ENCODE assay signal across 10 mouse cellular contexts in the genomic region with DNA sequence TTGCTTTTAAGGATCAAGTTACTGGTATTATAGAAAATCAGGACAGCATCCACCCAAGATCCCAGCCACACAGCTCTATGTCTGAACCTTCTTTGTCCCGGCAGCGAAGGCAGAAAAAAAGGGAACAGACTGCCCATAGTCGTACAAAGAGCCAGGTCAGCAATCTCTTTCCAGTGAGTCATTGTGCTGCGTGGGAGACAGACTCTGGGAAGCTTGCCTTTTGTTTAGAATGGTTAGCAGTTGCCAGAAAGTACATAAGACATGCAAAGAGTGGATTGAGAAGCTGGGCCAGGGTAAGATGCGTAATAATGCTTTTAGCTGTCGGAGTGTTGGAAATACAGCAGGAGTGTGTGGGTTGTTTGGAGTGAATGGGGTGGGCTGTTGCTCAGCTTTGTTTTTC. TPM values are rescaled to one million over a fixed set of nuclear protein-coding genes. Genes with fewer than 3 reads are reported as not detected.
DNase-seq lines count a peak whose midpoint lies in the region; ATAC-seq and TF ChIP-seq lines count a peak whose summit lies in the region.
"Had no signal": no experiment of that assay in that cellular context is flagged by ENCODE, and none has a peak within 500 bp of the region (broad histone marks: within the 10 kb centered on the region; RNA-seq: fewer than 3 reads in every experiment).

No protein-coding gene starts in this region.

- H3K27ac ChIP-seq in kidney, embryonic 14.5 days (ENCODE audit: low read depth, low read length) = no peak overlapping the region
- no peak overlapping the region for H3K27ac ChIP-seq in heart, postnatal 0 days (ENCODE audit: low read depth)
- H3K27ac ChIP-seq in neural tube, embryonic 14.5 days (ENCODE audit: low read depth, low read length) = peak overlapping the region; percentile 41

- DNase-seq in kidney, adult 11 months = peak; percentile 19
- DNase-seq in adrenal gland, postnatal 36 days = peak; percentile 32 to 60
- DNase-seq in heart, postnatal 0 days (ENCODE audit: low spot score) = peak; percentile 71
- DNase-seq in layer of hippocampus, postnatal 10 days (ENCODE audit: low spot score in 2 of 2) = peak; percentile 11 to 21

- no peaks in the 10 kb centered on the region for H3K9me3 ChIP-seq in kidney, embryonic 14.5 days (ENCODE audit: control insufficient read depth, low read length)
- H3K9me3 ChIP-seq in heart, postnatal 0 days (replicated peaks; ENCODE audit: control insufficient read depth, low read length) = no peaks in the 10 kb centered on the region
- no peaks in the 10 kb centered on the region for H3K9me3 ChIP-seq in neural tube, embryonic 14.5 days (ENCODE audit: control insufficient read depth, low read length)

- no peaks in the 10 kb centered on the region for H3K27me3 ChIP-seq in kidney, embryonic 14.5 days (ENCODE audit: control insufficient read depth, insufficient read depth, low read length)
- no peaks in the 10 kb centered on the region for H3K27me3 ChIP-seq in heart, postnatal 0 days (ENCODE audit: control insufficient read depth, insufficient read depth, low read length)
- H3K27me3 ChIP-seq in neural tube, embryonic 14.5 days (ENCODE audit: control insufficient read depth, insufficient read depth, low read length) = no peaks in the 10 kb centered on the region

- H3K36me3 ChIP-seq in kidney, embryonic 14.5 days (ENCODE audit: control insufficient read depth, insufficient read depth, low read length) = peaks cover 19% of the 10 kb centered on the region
- H3K36me3 ChIP-seq in heart, postnatal 0 days (replicated peaks; ENCODE audit: control insufficient read depth, insufficient read depth, low read length) = 0 out of 2 replicates have a peak, but pooled peaks cover 5% of the 10 kb centered on the region
- H3K36me3 ChIP-seq in neural tube, embryonic 14.5 days (ENCODE audit: control insufficient read depth, insufficient read depth, low read length) = peaks cover 29% of the 10 kb centered on the region; the same call in 1 of the 2 replicates

- H3K9ac ChIP-seq in kidney, embryonic 14.5 days (ENCODE audit: low read depth, low read length) = no peak overlapping the region
- H3K9ac ChIP-seq in heart, postnatal 0 days (replicated peaks; ENCODE audit: low read depth, low read length) = no peak overlapping the region
- no peak overlapping the region for H3K9ac ChIP-seq in neural tube, embryonic 14.5 days (replicated peaks; ENCODE audit: low read depth, low read length)

- WGBS in kidney, embryonic 14.5 days = 80% methylated on average over 6 of the region's 6 CpGs
- WGBS in heart, postnatal 0 days = 59% methylated on average over 6 of the region's 6 CpGs
- WGBS in neural tube, embryonic 14.5 days = 46% methylated on average over 6 of the region's 6 CpGs

- H3K4me2 ChIP-seq in kidney, embryonic 14.5 days (replicated peaks; ENCODE audit: low read depth, low read length) = no peak overlapping the region
- H3K4me2 ChIP-seq in heart, postnatal 0 days (ENCODE audit: low read depth, low read length) = no peak overlapping the region
- no peak overlapping the region for H3K4me2 ChIP-seq in neural tube, embryonic 14.5 days (ENCODE audit: low read depth, low read length)

- ATAC-seq in kidney, embryonic 14.5 days (ENCODE audit: low FRiP score, low TSS enrichment) = no peak
- ATAC-seq in heart, postnatal 0 days (ENCODE audit: insufficient read depth, low read depth) = no peak
- no peak for ATAC-seq in neural tube, embryonic 14.5 days (ENCODE audit: low read depth)
- ATAC-seq in erythroid progenitor cell, adult 5-6 weeks (replicated peaks; ENCODE audit: low FRiP score, poor library complexity, severe bottlenecking) = no peak
- no peak for ATAC-seq in inflammation-experienced regulatory T-cells, adult 6 months

- TF ChIP-seq EP300 in heart, postnatal 0 days (IDR thresholded peaks at IDR 0.05; ENCODE audit: low read depth) = no peak

- H3K4me1 ChIP-seq in kidney, embryonic 14.5 days (ENCODE audit: control insufficient read depth, insufficient read depth, low read length) = no peaks in the 10 kb centered on the region
- H3K4me1 ChIP-seq in heart, postnatal 0 days (ENCODE audit: control insufficient read depth, insufficient read depth) = no peaks in the 10 kb centered on the region
- no peaks in the 10 kb centered on the region for H3K4me1 ChIP-seq in neural tube, embryonic 14.5 days (ENCODE audit: control insufficient read depth, insufficient read depth, low read length)

- no peak overlapping the region for H3K4me3 ChIP-seq in kidney, embryonic 14.5 days (ENCODE audit: low read length)
- no peak overlapping the region for H3K4me3 ChIP-seq in heart, postnatal 0 days (ENCODE audit: low read depth, low read length)
- H3K4me3 ChIP-seq in neural tube, embryonic 14.5 days (ENCODE audit: low read depth, low read length) = no peak overlapping the region

- no peak for TF ChIP-seq CTCF in heart, postnatal 0 days (IDR thresholded peaks at IDR 0.05; ENCODE audit: low read depth)

RNA-seq across cellular contexts. Expression of gene Nek4, which starts 23.0 kb away (rescaled TPM):
- polyA plus RNA-seq in kidney, embryonic 14.5 days (2014; fragmentation: Nextera tagmentation; extraction: Ambion mirVana) = 11.1 and 20.3 TPM in 2 replicates
- 10 to 100 TPM; 11.2 to 12.6 TPM for total RNA-seq in adrenal gland, postnatal 36 days (2021)
- total RNA-seq in heart, postnatal 0 days (2014; rRNA removed; ENCODE audit: low replicate concordance) = 4.5 and 11.9 TPM in 2 replicates
- 3.1 and 3.3 TPM in 2 replicates for polyA plus RNA-seq in heart, postnatal 0 days (2015; fragmentation: Nextera tagmentation; extraction: Ambion mirVana)
- 10 to 100 TPM; 14.8 to 15.1 TPM for total RNA-seq in layer of hippocampus, postnatal 10 days (2021)
- polyA plus RNA-seq in neural tube, embryonic 14.5 days (2014; fragmentation: Nextera tagmentation; extraction: Ambion mirVana) = 15.7 and 17.0 TPM in 2 replicates
- total RNA-seq in erythroid progenitor cell, adult 5-6 weeks (2015; ENCODE audit: low replicate concordance) = 0.36 and 2.9 TPM in 2 replicates
- 1.8 and 2.2 TPM in 2 replicates for total RNA-seq in erythroid progenitor cell, adult 5-6 weeks (2017; ENCODE audit: low replicate concordance)
- 1 to 10 TPM; 3.9 to 6.2 (median 5.1) TPM for polyA plus RNA-seq in inflammation-experienced regulatory T-cells, adult 6 months (2017; shearing (Covaris generic))

RNA-seq across cellular contexts. Expression of gene Glt8d1, which starts 27.0 kb away (rescaled TPM):
- polyA plus RNA-seq in kidney, embryonic 14.5 days (2014; fragmentation: Nextera tagmentation; extraction: Ambion mirVana) = 66.5 and 72.9 TPM in 2 replicates
- 10 to 100 TPM; 45.8 to 49.2 TPM for total RNA-seq in adrenal gland, postnatal 36 days (2021)
- total RNA-seq in heart, postnatal 0 days (2014; rRNA removed; ENCODE audit: low replicate concordance) = 28.7 and 39.0 TPM in 2 replicates
- polyA plus RNA-seq in heart, postnatal 0 days (2015; fragmentation: Nextera tagmentation; extraction: Ambion mirVana) = 30.6 and 30.9 TPM in 2 replicates
- 10 to 100 TPM; 33.8 to 37.7 TPM for total RNA-seq in layer of hippocampus, postnatal 10 days (2021)
- 64.9 and 67.5 TPM in 2 replicates for polyA plus RNA-seq in neural tube, embryonic 14.5 days (2014; fragmentation: Nextera tagmentation; extraction: Ambion mirVana)
- 21.0 and 37.8 TPM in 2 replicates for total RNA-seq in erythroid progenitor cell, adult 5-6 weeks (2015; ENCODE audit: low replicate concordance)
- 7.1 and 16.7 TPM in 2 replicates for total RNA-seq in erythroid progenitor cell, adult 5-6 weeks (2017; ENCODE audit: low replicate concordance)
- 1 to 10 TPM; 8.6 to 8.8 (median 8.7) TPM for polyA plus RNA-seq in inflammation-experienced regulatory T-cells, adult 6 months (2017; shearing (Covaris generic))

RNA-seq across cellular contexts. Expression of gene Spcs1, which starts 27.3 kb away (rescaled TPM):
- polyA plus RNA-seq in kidney, embryonic 14.5 days (2014; fragmentation: Nextera tagmentation; extraction: Ambion mirVana) = 350 and 462 TPM in 2 replicates
- 100 to 1,000 TPM; 240 to 257 TPM for total RNA-seq in adrenal gland, postnatal 36 days (2021)
- total RNA-seq in heart, postnatal 0 days (2014; rRNA removed; ENCODE audit: low replicate concordance) = 309 and 340 TPM in 2 replicates
- 429 and 459 TPM in 2 replicates for polyA plus RNA-seq in heart, postnatal 0 days (2015; fragmentation: Nextera tagmentation; extraction: Ambion mirVana)
- 100 to 1,000 TPM; 177 to 186 TPM for total RNA-seq in layer of hippocampus, postnatal 10 days (2021)
- 336 TPM in 2 replicates for polyA plus RNA-seq in neural tube, embryonic 14.5 days (2014; fragmentation: Nextera tagmentation; extraction: Ambion mirVana)
- 77.8 and 139 TPM in 2 replicates for total RNA-seq in erythroid progenitor cell, adult 5-6 weeks (2015; ENCODE audit: low replicate concordance)
- total RNA-seq in erythroid progenitor cell, adult 5-6 weeks (2017; ENCODE audit: low replicate concordance) = 41.7 and 80.6 TPM in 2 replicates
- polyA plus RNA-seq in inflammation-experienced regulatory T-cells, adult 6 months (2017; shearing (Covaris generic)) = 100 to 1,000 TPM; 297 to 353 (median 327) TPM

RNA-seq across cellular contexts. Expression of gene Itih1, which starts 31.1 kb away (rescaled TPM):
- polyA plus RNA-seq in kidney, embryonic 14.5 days (2014; fragmentation: Nextera tagmentation; extraction: Ambion mirVana) = 0.08 and 0.10 TPM in 2 replicates
- under 1 TPM in 1 of 2 experiments, not detected in 1; 0.36 TPM for total RNA-seq in adrenal gland, postnatal 36 days (2021)
- total RNA-seq in heart, postnatal 0 days (2014; rRNA removed; ENCODE audit: low replicate concordance) = not detected in 2 replicates
- polyA plus RNA-seq in heart, postnatal 0 days (2015; fragmentation: Nextera tagmentation; extraction: Ambion mirVana) = not detected in 2 replicates
- not detected for total RNA-seq in layer of hippocampus, postnatal 10 days (2021)
- not detected in 2 replicates for polyA plus RNA-seq in neural tube, embryonic 14.5 days (2014; fragmentation: Nextera tagmentation; extraction: Ambion mirVana)
- total RNA-seq in erythroid progenitor cell, adult 5-6 weeks (2015; ENCODE audit: low replicate concordance) = not detected in 2 replicates
- not detected in 2 replicates for total RNA-seq in erythroid progenitor cell, adult 5-6 weeks (2017; ENCODE audit: low replicate concordance)
- not detected for polyA plus RNA-seq in inflammation-experienced regulatory T-cells, adult 6 months (2017; shearing (Covaris generic))
- polyA plus RNA-seq: intestine, embryonic 14.5 days; spleen, adult 2 months had no signal

RNA-seq across cellular contexts. Expression of gene Pbrm1, which starts 44.7 kb away (rescaled TPM):
- 104 and 116 TPM in 2 replicates for polyA plus RNA-seq in kidney, embryonic 14.5 days (2014; fragmentation: Nextera tagmentation; extraction: Ambion mirVana)
- total RNA-seq in adrenal gland, postnatal 36 days (2021) = 10 to 100 TPM; 56.9 to 57.6 TPM
- total RNA-seq in heart, postnatal 0 days (2014; rRNA removed; ENCODE audit: low replicate concordance) = 31.9 and 65.0 TPM in 2 replicates
- 63.2 and 66.5 TPM in 2 replicates for polyA plus RNA-seq in heart, postnatal 0 days (2015; fragmentation: Nextera tagmentation; extraction: Ambion mirVana)
- 10 to 100 TPM; 71.0 to 71.2 TPM for total RNA-seq in layer of hippocampus, postnatal 10 days (2021)
- polyA plus RNA-seq in neural tube, embryonic 14.5 days (2014; fragmentation: Nextera tagmentation; extraction: Ambion mirVana) = 94.3 and 104 TPM in 2 replicates
- 137 and 157 TPM in 2 replicates for total RNA-seq in erythroid progenitor cell, adult 5-6 weeks (2015; ENCODE audit: low replicate concordance)
- total RNA-seq in erythroid progenitor cell, adult 5-6 weeks (2017; ENCODE audit: low replicate concordance) = 163 and 194 TPM in 2 replicates
- 10 to 100 TPM; 45.2 to 57.3 (median 54.1) TPM for polyA plus RNA-seq in inflammation-experienced regulatory T-cells, adult 6 months (2017; shearing (Covaris generic))

Comparison
In these comparisons a context has a peak if more than half of its experiments do, and no peak if none do; other contexts are left out.
1. DNase-seq: peak in every context shown above with its lines; median percentile 71 in heart, postnatal 0 days; 46 in adrenal gland, postnatal 36 days; 19 in kidney, adult 11 months; 16 in layer of hippocampus, postnatal 10 days.